Mouse (Mus musculus): Measurements from ENCODE around the gene Cbx2.

Cbx2 gene

GRCm38 (mm10) chr11:119022895-119023615 lies at the start of gene Cbx2:
Gene Cbx2 (plus strand): TSS chr11:119022962.
- peak; percentile 87 for DNase-seq

- no peak for DNase-seq
Measured at GRCm38 (mm10) chr11:118974340-118974739, 48.4 kb upstream of the Cbx2 start.

- DNase-seq, result peak; percentile 64
Measured at GRCm38 (mm10) chr11:118975427-118975826, 47.3 kb upstream of the Cbx2 start.

GRCm38 (mm10) chr11:118975917-118976316 lies 46.8 kb upstream of the Cbx2 start:
- peak; percentile 22 for DNase-seq

- DNase-seq, result no peak
Measured at GRCm38 (mm10) chr11:118980388-118980787, 42.4 kb upstream of the Cbx2 start.

GRCm38 (mm10) chr11:118981012-118981776 lies 41.6 kb upstream of the Cbx2 start:
- DNase-seq, result no peak

- no peak for DNase-seq
Measured at GRCm38 (mm10) chr11:118982593-118983113, 40.1 kb upstream of the Cbx2 start.

- DNase-seq, result no peak
Measured at GRCm38 (mm10) chr11:118985571-118985970, 37.2 kb upstream of the Cbx2 start.

- peak; percentile 26 for DNase-seq
Measured at GRCm38 (mm10) chr11:118987999-118988398, 34.8 kb upstream of the Cbx2 start, which contains the start of gene Enpp7. Gene Enpp7 (plus strand): TSS chr11:118988188.

- DNase-seq, result no peak
Measured at GRCm38 (mm10) chr11:118992781-118993180, 30.0 kb upstream of the Cbx2 start.

GRCm38 (mm10) chr11:118995448-118995847 lies 27.3 kb upstream of the Cbx2 start:
- no peak for DNase-seq

- no peak for DNase-seq
Measured at GRCm38 (mm10) chr11:118997182-118997581, 25.6 kb upstream of the Cbx2 start.

- peak; percentile 75 for DNase-seq
Measured at GRCm38 (mm10) chr11:118998540-118999265, 24.1 kb upstream of the Cbx2 start.

- no peak for DNase-seq
Measured at GRCm38 (mm10) chr11:118999361-118999804, 23.4 kb upstream of the Cbx2 start.

- DNase-seq, result no peak
Measured at GRCm38 (mm10) chr11:119000877-119001276, 21.9 kb upstream of the Cbx2 start.

- no peak for DNase-seq
Measured at GRCm38 (mm10) chr11:119001493-119002128, 21.2 kb upstream of the Cbx2 start.

GRCm38 (mm10) chr11:119005547-119006275 lies 17.1 kb upstream of the Cbx2 start:
- DNase-seq, result no peak

GRCm38 (mm10) chr11:119006462-119006861 lies 16.3 kb upstream of the Cbx2 start:
- no peak for DNase-seq

GRCm38 (mm10) chr11:119007461-119008456 lies 15.0 kb upstream of the Cbx2 start:
- peak; percentile 91 for DNase-seq

GRCm38 (mm10) chr11:119014455-119014854 lies 8.3 kb upstream of the Cbx2 start:
- no peak for DNase-seq

GRCm38 (mm10) chr11:119017506-119017905 lies 5.3 kb upstream of the Cbx2 start:
- DNase-seq, result no peak

All from kidney, adult 9 months (tissue).